Mouse (Mus musculus): ENCODE results near the gene Gm11992.
A peak's percentile ranks its signal among the peaks of the same experiment; 100 is the strongest.

Gene Gm11992

GRCm38 (mm10) chr11:9048011-9048702 is at the start of gene Gm11992:
Gene Gm11992, plus strand, starts transcription at chr11:9048594.
- peak; percentile 97 for DNase-seq

GRCm38 (mm10) chr11:9008761-9009160 is 39.6 kb upstream of the Gm11992 start:
- DNase-seq: peak; percentile 78

- peak; percentile 91 for DNase-seq
These were observed 38.0 kb upstream of the Gm11992 start for GRCm38 (mm10) chr11:9010416-9010815.

- peak; percentile 92 for DNase-seq
These were observed 37.5 kb upstream of the Gm11992 start, which contains the start of gene Hus1 for GRCm38 (mm10) chr11:9010853-9011339. Gene Hus1, minus strand, starts transcription at chr11:9011191.

GRCm38 (mm10) chr11:9011348-9011747 is 37.0 kb upstream of the Gm11992 start:
- DNase-seq: no peak

- DNase-seq: no peak
These were observed 33.7 kb upstream of the Gm11992 start for GRCm38 (mm10) chr11:9014740-9015139.

- no peak for DNase-seq
These were observed 29.7 kb upstream of the Gm11992 start for GRCm38 (mm10) chr11:9018491-9019267.

- DNase-seq: no peak
These were observed 28.2 kb upstream of the Gm11992 start for GRCm38 (mm10) chr11:9020207-9020606.

GRCm38 (mm10) chr11:9024782-9025181 is 23.6 kb upstream of the Gm11992 start:
- no peak for DNase-seq

- no peak for DNase-seq
These were observed 23.2 kb upstream of the Gm11992 start for GRCm38 (mm10) chr11:9025211-9025610.

GRCm38 (mm10) chr11:9031530-9031929 is 16.9 kb upstream of the Gm11992 start:
- DNase-seq: no peak

GRCm38 (mm10) chr11:9046546-9046945 is 1.8 kb upstream of the Gm11992 start:
- peak; percentile 57 for DNase-seq

- peak; percentile 69 for DNase-seq
These were observed 1.4 kb upstream of the Gm11992 start for GRCm38 (mm10) chr11:9047044-9047443.

- no peak for DNase-seq
These were observed 288 bp downstream of the Gm11992 start, which contains the start of gene Sun3 for GRCm38 (mm10) chr11:9048703-9049060. Gene Sun3, minus strand, starts transcription at chr11:9048991.

- DNase-seq: peak; percentile 66
These were observed 1.8 kb downstream of the Gm11992 start for GRCm38 (mm10) chr11:9050241-9050640.

- no peak for DNase-seq
These were observed 3.5 kb downstream of the Gm11992 start for GRCm38 (mm10) chr11:9051895-9052294.

- DNase-seq: no peak
These were observed 8.5 kb downstream of the Gm11992 start for GRCm38 (mm10) chr11:9056937-9057336.

GRCm38 (mm10) chr11:9057711-9058110 is 9.3 kb downstream of the Gm11992 start:
- DNase-seq: no peak

GRCm38 (mm10) chr11:9060029-9060428 is 11.6 kb downstream of the Gm11992 start:
- no peak for DNase-seq

- no peak for DNase-seq
These were observed 12.1 kb downstream of the Gm11992 start for GRCm38 (mm10) chr11:9060484-9060883.

- DNase-seq: no peak
These were observed 28.1 kb downstream of the Gm11992 start for GRCm38 (mm10) chr11:9076444-9076843.

- DNase-seq: no peak
These were observed 64.8 kb downstream of the Gm11992 start for GRCm38 (mm10) chr11:9113189-9113588.

- no peak for DNase-seq
These were observed 67.2 kb downstream of the Gm11992 start for GRCm38 (mm10) chr11:9115367-9116120.
